Mouse (Mus musculus): ENCODE measurements around the gene Avil.

Avil gene

DNA sequence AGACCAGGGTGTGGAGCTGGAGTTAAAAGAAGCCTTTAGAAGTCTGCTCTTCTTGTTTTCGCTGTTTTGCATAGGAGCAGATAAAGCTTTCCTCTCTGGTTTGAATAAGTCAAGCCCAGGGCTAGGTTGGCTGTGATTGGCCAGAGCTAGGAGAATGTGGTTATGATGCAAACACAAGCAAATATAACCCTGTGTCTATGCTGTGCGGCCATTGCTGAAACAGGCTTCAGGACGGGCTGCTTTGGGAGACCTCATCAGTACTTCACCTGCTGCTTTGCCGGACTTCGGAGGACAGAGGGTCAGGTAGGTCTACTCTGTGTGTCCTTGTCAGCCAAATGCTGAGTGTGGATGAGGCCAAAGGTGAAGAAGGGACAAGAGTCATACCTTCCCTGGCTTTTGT, at the start of gene Avil:
Gene Avil, plus strand, starts transcription at position 181 of the 400 bp plus-strand sequence.
- DNase-seq, result no peak

DNA sequence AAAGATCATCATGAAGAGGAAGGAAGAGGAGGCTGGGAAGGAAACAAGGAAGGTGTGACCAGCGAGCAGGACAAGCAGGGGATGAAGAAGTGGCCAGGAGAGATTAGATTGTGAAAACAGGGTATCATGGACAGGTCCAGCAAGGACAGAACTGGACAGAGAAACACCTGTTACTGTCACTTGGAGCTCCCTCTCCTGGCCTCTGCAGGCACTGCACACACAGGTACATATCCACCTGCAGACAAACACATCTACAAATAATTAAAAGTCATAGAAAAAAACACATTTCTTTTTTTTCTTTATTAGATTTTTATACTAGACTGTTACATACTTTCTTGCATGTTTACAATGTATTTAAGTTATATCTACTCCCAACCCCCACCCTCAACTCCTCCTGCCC, 48.1 kb upstream of the Avil start:
- peak in 1 of 2 experiments; percentile 62 for DNase-seq

DNA sequence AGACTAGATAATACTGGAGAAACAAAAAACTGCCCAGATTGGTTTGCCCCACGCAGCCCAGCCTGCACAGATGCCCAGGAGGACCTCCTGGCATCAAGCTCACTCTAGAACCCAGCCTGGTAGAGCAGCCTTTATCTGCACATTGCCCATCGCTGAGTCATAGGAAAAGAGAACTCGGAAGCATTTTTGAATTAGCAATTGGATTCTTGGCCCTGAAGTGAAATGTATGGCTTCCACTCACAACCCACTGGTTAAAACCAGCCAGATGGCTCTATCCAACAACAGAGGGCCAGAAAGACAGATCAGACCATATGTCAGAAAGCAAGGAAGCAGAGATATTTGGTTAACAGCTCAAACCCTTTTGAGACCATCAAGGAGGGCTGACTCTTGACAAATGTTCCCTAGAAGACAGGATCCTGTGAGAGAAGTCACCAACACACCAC, 47.5 kb upstream of the Avil start:
- peak; percentile 82 to 83 for DNase-seq

DNA sequence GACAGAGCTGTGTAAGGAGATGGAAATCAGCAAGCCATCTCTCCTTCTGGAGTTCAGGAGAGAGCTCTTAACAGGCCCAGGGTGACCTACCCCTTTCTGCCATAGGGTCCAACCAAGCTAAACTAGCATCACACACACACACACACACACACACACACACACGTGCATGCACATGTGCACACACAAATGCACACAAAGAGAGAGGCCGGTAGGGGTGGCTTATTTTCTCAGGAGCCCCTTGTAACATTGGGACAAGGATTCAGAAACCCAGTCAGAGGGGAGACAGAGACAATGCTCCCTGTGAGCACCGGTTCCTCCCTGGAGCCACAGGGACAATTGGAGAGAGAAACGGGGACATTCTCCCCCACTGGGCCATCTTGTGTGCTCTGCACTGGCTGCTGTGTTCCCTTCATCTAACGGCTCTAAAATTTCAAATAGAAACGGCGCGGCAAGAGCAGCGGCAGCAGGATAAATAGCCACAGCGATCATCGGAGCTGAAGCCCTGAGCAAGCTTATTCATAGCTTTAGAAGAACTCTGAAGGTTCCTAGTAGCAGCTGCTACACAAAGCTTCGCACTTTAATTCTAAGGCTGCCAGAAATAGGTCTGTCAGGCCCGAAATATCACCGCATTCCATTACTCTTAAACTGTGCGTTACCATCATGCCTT, 43.7 kb upstream of the Avil start:
- peak; percentile 47 to 53 for DNase-seq

DNA sequence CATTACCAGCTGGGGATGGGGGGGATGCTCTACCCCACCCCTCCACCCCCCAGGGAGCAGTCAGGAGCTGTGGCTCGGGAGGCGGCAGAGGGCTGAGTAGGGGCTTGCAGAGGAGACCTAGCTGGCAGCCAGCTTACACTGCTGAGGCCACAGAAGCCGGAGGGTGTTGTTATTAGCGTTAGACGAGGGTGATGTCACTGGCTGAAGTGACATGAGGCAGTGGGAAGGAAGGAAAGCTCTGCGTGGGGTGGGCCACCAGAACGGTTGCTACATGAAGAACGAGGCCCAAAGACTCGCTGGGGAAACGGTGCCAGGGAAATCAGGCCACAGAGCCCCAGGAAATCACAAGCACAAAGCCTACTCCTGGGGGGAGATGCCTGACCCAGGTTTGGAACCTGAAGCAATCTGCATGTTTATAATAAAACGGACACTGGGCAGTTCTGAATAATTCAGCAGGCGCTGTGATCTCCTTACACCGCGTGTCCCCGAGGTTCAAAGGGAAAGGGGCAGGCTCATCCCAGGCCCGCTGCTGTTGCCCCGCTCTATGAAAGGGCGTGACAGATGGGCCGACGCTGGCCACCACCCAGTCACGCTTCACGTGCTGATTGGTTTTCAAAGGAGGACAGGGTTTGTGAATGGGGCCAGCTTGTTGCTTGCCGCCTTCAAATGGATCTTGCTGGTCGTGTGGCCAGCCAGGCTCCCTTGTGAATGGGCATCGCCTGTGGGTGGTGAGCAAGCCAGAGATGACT, 43.0 kb upstream of the Avil start:
- DNase-seq, result peak; percentile 91 to 93

DNA sequence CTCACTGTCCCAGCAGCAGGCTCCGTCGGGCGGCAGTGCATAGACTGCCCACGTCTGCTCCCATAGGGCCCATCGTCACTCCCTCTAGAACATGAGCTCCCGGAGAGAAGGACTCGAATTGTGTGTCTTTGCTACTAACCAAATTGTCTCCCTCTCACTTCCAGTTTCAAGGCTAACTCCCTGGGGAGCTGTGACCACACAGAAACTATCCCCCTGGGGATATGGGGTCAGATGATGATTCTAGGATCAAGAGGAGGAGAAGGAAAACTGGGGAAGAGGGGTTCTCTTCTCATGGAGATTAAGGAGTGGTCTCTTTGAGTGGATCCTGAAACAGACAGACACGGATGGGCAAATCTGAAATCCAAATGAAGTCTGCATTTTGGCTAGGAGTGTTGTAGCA, 40.0 kb upstream of the Avil start:
- no peak for DNase-seq

DNA sequence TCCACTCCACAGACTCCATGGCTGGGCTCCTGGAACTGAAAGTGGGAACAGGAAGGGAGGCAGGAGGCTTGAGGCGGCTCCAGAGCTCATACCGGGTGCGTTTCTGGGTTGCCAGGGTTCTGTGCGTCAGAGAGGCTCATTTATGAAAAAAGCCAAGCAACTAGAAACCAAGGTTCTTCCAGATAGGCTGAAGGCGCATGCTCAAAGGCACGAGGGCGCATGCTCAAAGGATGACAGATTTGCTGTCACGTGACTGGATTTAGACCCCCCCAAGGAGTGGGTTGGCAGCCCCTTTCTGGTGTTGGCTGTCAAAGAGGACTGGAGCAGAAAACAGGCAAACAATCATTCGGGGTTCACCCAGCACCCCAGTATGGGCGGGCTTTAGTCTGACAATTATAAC, 38.8 kb upstream of the Avil start:
- DNase-seq, result peak; percentile 86 to 93

DNA sequence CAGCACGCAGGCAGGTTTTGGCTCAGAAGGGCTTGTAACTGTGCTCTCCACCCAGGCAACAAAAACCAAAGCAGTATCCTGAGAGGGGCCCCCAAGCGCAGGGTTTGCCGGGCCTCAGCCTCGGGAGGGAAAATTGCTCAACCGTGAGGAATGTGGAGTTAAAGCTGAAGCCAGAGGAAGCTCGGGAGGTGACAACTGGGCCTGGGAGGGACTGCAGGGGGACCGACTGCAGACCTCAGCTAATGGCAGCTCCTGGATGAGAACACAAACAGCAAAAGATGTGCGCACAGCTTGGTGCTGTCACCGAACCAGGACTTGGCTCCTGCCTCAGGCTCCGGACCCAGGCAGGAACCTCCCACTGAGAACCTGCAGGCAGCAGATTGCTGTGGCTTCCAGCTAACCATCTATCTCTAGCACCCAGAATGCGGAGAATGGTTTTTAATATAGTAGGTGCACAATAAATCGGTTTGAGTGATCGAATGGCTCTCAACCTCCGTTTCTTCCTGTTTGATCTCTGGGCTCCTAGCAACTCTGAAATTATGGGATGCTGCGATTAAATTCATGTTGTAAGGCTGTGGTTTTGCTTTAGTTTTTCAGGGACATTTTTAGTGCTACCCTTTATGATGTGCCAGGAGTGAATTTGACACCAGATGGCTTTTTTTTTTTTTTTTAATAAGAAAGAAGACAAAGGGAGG, 38.1 kb upstream of the Avil start:
- peak; percentile 85 to 86 for DNase-seq

DNA sequence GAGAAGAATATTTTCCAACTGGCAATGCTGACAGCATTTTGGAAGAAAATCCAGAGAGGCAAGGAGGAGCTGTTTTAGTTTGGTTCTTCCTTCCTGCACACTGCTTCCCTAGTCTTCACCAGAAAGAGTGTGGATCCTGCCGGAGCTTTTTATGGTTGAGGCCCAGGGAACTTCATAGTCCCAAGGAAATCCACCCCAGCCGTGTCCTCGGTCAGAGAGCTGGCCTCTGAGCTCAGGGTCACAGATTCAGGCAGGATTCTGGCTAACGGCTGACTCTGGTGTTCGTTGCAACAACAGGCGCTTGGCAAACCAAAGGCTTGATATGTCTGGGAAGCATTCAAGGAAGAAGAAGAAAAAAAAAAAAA, 37.6 kb upstream of the Avil start:
- DNase-seq, result peak; percentile 41 to 57

DNA sequence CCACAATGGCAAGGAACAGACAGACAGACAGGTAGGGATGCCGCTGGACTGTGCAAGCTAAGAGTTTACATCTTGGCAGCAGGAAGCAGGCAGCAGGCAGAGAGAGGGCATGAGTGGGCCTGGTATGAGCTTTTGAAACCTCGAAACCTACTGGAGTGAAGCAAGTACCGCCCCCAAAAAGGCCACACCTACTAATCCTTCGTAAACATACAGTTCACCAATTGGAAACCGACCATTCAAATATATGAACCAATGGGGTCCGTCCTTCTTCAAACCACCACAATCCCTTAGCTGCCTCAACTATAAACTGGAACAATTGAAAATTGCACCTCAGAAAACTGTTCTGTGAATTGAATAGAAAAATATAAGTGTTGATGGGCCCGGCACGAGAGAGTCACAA, 36.7 kb upstream of the Avil start:
- DNase-seq, result peak in 1 of 2 experiments; percentile 13

DNA sequence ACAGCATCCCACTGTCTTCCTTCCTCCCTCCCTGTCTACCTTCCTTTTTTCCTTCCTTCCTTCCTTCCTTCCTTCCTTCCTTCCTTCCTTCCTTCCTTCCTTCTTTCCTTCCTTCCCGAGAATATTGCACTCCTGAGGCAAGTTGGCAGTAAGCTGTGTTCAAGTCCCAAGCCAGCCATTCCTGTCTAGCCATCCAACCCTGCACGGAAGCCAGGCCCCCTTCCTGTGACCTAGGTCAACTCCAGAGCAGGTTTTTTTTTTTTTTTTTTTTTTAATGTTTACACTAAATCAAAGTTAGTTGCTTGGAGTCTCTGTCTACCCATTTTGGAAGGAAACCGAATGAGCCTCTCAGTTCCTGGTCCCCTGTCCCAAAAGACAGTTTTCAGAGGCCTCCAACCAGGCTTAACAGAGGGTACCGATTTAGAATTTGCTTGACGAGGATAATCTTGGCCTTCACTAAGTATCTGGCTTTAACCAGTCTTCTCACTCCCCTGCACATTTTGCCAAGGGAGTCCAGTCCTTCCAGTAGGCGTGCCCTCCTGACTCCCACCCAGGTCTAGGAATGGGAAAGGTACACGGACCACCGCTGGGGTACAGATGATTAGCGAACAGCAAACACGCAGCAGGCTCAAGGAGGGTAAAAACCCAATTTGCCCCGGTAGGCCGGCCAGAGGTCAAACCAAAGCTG, 29.0 kb upstream of the Avil start:
- DNase-seq, result no peak

DNA sequence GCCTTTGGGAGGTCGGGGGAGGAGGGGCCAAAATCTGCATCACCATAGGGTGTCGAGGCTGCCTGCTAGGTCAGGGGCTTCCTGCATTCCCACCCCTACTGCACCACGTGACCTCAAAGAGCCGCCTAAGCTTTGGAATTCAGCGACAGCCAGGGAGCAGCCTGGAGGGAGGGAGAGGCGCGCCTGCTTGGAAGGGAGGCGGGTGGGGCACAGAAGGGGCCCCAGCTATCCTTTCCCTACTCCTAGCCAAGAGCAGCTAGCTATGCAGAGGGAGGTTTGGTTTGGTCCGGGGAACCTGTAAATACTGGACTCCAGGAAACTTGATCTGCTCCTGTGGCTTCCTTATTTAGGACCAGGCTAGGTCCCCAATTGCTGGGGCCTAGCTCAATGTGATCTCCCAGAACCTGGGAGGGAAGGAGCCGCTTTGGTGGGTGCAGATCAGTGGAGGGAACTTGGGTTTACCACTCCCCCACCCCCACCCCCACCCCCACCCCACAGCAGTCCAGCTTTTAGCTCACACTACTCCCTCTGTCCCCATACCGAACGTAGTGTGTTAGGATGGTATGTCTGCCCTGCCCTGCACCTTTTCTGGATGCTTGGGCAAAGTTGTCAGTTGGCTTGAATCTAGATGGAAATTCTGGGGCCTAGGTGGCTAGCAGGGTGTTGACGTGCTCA, 28.3 kb upstream of the Avil start:
- DNase-seq, result peak in 1 of 2 experiments; percentile 9

DNA sequence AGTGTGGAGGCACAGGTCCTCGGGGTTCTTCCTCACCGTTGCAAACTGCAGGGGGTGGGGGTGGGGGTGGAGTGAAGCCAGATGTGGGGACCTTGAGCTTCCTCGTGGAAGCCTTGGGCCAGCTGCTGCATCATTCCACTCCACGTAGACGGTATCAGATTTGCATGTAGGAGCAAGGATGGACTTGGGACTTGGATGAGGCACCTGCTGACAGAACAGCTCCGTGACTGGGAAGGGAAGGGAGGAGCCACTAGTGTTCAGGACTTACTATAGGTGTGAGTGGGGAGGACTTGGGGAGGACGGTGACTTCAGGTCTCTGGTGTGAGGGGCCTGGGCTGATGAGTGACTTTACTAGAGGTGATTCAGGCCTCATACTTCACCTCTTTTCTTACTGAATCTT, 27.5 kb upstream of the Avil start:
- DNase-seq, result no peak

DNA sequence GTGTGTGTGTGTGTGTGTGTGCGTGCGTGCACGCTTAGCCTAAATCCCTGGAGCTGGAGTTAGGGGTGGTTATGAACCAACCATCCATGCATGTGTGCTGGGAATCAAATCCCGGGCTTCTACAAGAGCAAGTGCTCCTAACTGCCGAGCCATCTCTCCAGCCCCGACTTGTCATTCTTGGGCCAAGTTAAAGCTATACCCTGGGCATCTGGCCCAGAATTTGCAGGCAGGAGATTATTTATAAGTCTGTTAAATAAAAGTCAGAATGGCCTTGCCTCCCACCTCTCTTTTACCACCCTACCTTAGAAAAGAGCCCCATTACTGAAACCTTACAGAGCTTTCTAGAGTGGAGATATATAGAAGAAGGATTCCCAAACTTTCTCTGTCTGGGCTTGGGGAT, 24.8 kb upstream of the Avil start:
- no peak for DNase-seq

DNA sequence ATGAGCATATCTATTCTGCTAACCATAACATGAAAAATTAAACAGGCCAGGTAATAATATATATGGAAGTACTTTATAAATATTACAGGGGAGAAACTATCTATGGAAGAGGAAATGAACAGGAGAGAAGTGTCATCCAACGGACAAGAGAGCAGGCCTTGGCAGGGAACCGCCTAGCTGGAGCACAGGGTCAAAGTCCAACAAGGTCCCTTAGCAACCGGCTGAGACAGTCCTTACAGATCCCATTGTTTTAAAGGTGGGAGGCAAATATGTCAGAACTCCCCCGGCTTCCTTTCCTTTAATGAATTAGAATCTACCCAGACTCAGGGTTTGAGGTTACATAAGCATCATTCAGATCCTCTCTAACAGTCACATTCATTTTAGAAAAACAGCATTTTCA, 23.4 kb upstream of the Avil start:
- peak in 1 of 2 experiments; percentile 9 for DNase-seq

DNA sequence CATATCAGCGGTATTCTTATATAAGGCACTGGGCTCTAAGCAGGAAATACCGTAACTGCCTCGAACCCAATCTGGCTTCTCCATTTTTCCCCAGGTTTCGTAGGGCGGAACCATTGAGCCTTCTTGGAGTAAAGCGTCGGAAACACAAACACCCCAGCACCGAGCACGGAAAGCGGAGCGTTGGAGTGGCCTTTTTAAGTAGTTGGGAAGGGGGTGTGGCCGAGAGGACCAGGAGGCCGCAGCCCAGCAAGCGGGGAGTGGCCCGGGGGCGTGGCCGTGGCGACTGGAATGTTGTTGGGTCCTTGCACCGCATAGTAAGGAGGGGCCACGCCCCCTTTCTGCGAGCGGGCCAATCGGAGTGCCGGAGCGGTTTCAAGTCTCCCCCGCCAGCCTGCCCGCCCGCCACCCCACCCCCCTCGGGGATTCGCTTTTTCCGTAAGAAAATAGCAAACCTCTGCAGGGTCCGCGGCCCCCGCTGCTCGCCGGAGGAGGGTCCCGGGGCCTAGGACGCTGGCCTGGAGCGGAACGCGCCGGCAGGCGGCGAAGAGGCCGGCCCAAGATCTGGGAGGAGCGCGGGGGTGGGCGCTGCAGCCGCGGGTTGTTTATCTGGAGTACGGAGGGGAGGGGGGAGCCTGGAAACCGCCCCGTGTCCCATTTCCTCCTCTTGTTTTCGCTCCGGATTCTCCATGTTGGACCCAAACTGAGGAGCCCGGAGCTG, 22.1 kb upstream of the Avil start, which contains the start of gene Ctdsp2:
Gene Ctdsp2, plus strand, starts transcription at position 441 of the 718 bp plus-strand sequence.
- DNase-seq, result peak; percentile 100

DNA sequence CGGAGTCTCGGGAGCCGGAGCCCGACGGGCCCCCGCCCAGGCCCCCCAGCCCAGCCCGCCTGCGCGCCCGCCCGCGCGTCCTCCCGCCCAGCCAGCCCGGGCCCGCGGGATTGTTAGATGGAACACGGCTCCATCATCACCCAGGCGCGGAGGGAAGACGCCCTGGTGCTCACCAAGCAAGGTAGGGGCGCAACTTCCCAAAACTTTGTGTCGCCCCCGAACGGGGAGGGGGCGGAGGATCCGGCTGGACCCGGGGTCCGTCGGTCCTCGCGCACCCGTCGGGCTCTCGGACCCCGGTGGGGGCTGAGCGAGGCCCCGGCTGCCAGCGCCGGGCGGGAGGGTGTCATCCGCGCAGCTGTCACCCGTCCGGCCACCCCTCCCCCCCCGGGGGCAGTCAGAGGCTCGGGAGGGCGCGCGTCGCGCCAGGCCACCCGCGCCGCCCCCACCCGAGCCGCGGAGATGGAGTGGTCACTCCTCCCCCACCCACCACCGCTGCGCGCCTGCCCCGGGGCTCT, 21.3 kb upstream of the Avil start:
- DNase-seq, result peak; percentile 80 to 88

DNA sequence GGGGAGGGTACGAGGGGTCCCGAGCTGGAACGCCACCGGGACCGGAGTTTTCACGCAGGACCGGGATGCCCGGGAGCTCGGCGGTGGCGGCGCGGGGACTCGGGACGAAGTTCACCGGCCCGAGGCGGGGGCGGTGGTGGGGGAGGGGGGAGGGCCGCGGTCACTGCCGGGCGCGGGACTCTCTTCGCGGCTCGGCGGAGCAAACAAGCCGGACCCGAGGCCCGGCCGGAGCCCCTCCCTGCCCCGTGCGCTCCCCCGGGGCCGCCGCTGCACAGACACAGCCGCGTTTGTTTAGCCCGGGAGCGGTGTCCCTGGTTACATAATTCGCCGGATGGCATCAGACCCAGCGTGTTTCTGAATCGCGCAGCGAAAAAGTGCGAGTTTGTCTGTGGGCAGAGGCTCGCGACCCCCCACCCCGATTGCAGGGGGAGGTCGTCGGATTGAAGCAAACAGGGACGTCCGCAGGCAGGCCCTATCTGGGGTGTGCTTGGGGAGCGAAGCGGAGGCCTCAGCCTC, 20.8 kb upstream of the Avil start:
- DNase-seq, result peak; percentile 76 to 77

DNA sequence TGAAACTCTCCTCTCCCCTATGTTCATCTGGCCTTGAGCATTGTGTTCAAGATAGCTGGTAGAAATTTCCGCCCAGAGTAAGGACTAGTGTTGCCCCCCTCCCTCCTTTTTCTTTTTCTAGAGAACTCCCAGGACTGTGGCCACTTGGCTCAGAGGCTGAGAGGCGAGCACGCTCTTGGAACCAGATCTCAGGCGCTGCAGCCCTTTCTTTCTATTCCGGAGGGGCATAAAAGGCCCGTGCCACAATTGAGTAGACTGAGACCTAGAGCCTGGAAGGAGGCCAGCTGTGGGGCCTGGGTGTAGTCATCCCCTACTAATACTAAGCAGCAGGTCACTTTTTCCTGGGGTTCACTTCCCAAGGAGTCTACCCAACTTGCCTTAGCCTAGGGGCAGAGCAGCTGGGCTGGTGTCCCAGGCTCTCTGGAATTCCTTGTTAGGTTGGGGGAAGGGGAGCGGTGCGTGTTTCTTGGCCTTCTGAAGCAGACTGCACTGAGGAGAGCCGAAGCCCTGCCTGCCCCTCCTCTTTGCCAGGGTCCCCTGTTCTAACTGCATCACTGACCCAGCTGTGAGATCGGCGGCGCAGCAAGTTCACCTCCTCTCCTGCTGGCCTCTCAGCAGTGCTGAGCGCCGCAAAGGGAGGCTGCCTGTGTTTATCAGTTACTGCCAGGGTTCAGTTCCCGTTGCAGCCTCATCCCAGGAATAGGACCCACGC, 20.1 kb upstream of the Avil start:
- DNase-seq, result peak; percentile 69 to 73

DNA sequence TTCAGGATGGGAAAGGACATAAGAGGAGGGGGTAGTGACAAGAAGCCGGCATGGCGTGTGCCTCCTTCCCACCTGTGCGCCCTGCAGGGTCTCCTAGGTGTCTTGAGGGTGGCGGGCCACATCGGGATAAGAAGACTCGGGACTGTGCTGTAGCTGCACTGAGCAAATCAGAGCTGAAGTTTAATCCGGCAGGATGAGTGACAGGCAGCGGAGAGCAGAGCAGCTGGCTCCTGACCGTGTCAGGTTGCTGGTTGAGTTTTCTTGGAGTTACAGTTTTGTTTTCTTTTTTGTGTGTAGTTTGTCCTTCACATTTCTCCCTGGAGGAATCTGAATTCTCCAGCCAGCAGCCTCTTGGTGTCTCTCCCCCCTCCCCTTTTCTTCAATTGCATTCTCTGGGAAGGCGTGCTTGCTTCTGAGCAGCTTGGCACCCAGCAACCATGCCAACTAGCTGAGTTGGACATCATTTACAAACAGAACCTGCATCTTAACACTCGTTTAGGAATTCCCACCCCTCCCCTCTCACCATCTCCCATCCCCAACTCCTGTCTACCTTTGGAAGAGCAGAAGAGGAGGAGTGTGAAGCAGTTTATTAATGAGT, 19.5 kb upstream of the Avil start:
- no peak for DNase-seq

All from cerebellum, postnatal 25 days (tissue).